Mouse (Mus musculus) CD4-positive naive resting alpha-beta T cell, adult 76 days (primary cell): Measurements from ENCODE around the gene Nol6. TPM values are rescaled to one million over a fixed set of nuclear protein-coding genes. Genes with fewer than 3 reads are reported as not detected.

Experiments used
- total RNA-seq: library from RNA; stranded (reverse); gene quantifications from one replicate; pipeline ENCODE4 v1.2.4, GENCODE M21; 2023

Nol6 gene
- total RNA-seq: 64.9 TPM

GRCm38 (mm10) chr4:41124180-41124951 lies at the start of gene Nol6:
TSS of gene Nol6 (minus strand) at chr4:41124455.

GRCm38 (mm10) chr4:41135711-41136453 lies 11.6 kb upstream of the Nol6 start, which contains the start of gene Ube2r2:
TSS of gene Ube2r2 (plus strand) at chr4:41135743.

GRCm38 (mm10) chr4:41097871-41098576 lies 26.2 kb downstream of the Nol6 start, which contains the start of gene Aqp3:
TSS of gene Aqp3 (minus strand) at chr4:41098183.

Other genes with a start within 250 kb of the Nol6 start
- gene Spink4, start 204.4 kb downstream of the Nol6 start, total RNA-seq: not detected
- gene Bag1, start 176.2 kb downstream of the Nol6 start, total RNA-seq: 77.5 TPM
- 22.7 TPM for gene Chmp5, start 176.0 kb downstream of the Nol6 start, total RNA-seq
- 92.6 TPM for gene Nfx1, start 153.5 kb downstream of the Nol6 start, total RNA-seq
- gene Aqp7, start 76.3 kb downstream of the Nol6 start, total RNA-seq: not detected
- gene Aqp3, start 26.3 kb downstream of the Nol6 start, total RNA-seq: 36.0 TPM
- 62.4 TPM for gene Ube2r2, start 11.3 kb upstream of the Nol6 start, total RNA-seq
- 69.5 TPM for gene Ubap2, start 150.7 kb upstream of the Nol6 start, total RNA-seq
- gene Dcaf12, start 190.4 kb upstream of the Nol6 start, total RNA-seq: 31.7 TPM
- 46.1 TPM for gene Ubap1, start 224.5 kb upstream of the Nol6 start, total RNA-seq